Mouse (Mus musculus) frontal cortex, postnatal 25 days (tissue): ENCODE measurements at regions not wholly inside any gene's neighbourhood (a gene's known extent, or its start where the extent isn't known, plus 50 kb on each side); places are given as distances from the start of the nearest gene placed in this dataset.

Source experiments
- DNase-seq, 2 experiments: peaks; one replicate each; pipeline ENCODE4 v3.0.0; 2022; ENCODE audit warnings: low spot score in 2 of 2

GRCm38 (mm10) chr13:97652279-97652678, 108.2 kb downstream of the Gm10260 start:
- no peak for DNase-seq

- no peak for DNase-seq
These were observed 108.7 kb downstream of the Gm10260 start for GRCm38 (mm10) chr13:97651761-97652160.

GRCm38 (mm10) chr13:97651176-97651575, 109.3 kb downstream of the Gm10260 start:
- DNase-seq, result no peak

GRCm38 (mm10) chr13:97650191-97650590, 110.2 kb downstream of the Gm10260 start:
- no peak for DNase-seq

GRCm38 (mm10) chr13:97647486-97647885, 112.9 kb downstream of the Gm10260 start:
- no peak for DNase-seq

GRCm38 (mm10) chr13:97646021-97646385, 114.4 kb downstream of the Gm10260 start:
- DNase-seq, result no peak

- DNase-seq, result no peak
These were observed 115.1 kb downstream of the Gm10260 start for GRCm38 (mm10) chr13:97645107-97646020.

- no peak for DNase-seq
These were observed 120.2 kb downstream of the Gm10260 start for GRCm38 (mm10) chr13:97640236-97640635.

GRCm38 (mm10) chr13:97639656-97640055, 120.8 kb downstream of the Gm10260 start:
- no peak for DNase-seq

- DNase-seq, result no peak
These were observed 121.9 kb downstream of the Gm10260 start for GRCm38 (mm10) chr13:97638457-97639088.

GRCm38 (mm10) chr13:97637506-97637905, 122.9 kb downstream of the Gm10260 start:
- DNase-seq, result no peak

GRCm38 (mm10) chr13:97634041-97634788, 126.2 kb downstream of the Gm10260 start:
- no peak for DNase-seq

GRCm38 (mm10) chr13:97633551-97633950, 126.9 kb downstream of the Gm10260 start:
- DNase-seq, result no peak

- no peak for DNase-seq
These were observed 128.5 kb downstream of the Gm10260 start for GRCm38 (mm10) chr13:97631872-97632402.

GRCm38 (mm10) chr13:97630921-97631320, 129.5 kb downstream of the Gm10260 start:
- DNase-seq, result no peak

GRCm38 (mm10) chr13:97628608-97629007, 131.8 kb downstream of the Gm10260 start:
- peak in 1 of 2 experiments; percentile 3 for DNase-seq

- DNase-seq, result peak in 1 of 2 experiments; percentile 19
These were observed 133.2 kb downstream of the Gm10260 start for GRCm38 (mm10) chr13:97627247-97627646.

GRCm38 (mm10) chr13:97626786-97627185, 133.6 kb downstream of the Gm10260 start:
- no peak for DNase-seq

GRCm38 (mm10) chr13:97626116-97626515, 134.3 kb downstream of the Gm10260 start:
- no peak for DNase-seq

- no peak for DNase-seq
These were observed 135.0 kb downstream of the Gm10260 start for GRCm38 (mm10) chr13:97625391-97625790.

GRCm38 (mm10) chr13:97618190-97618586, 142.2 kb downstream of the Gm10260 start:
- DNase-seq, result no peak
